Mouse (Mus musculus): Measurements from ENCODE around the gene Prpsap2. TPM values are rescaled to one million over a fixed set of nuclear protein-coding genes. Genes with fewer than 3 reads are reported as not detected.

Prpsap2 gene
- total RNA-seq, 2 experiments from 2014 or later = 4.4 to 4.5 TPM

DNA sequence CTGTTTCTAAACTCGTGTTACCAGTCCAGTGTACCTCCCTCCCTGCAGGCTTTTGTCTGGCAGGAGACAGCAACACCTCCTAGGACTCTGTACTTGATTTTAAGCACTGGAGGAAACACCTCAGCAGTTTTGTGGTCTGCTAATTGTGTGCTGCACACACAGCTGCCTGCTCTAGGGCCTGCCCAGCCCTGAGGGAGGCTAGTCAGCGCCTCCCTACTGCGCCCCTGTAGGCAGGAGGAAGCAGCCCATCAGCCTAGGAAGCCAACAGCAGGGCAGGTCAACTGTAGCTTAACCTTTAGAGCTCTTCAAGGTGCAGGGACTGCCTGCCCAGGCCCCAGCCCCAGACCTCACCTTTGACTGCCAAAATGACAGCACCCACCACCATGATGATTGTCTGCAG is 53.0 kb downstream of the Prpsap2 start:
- Histone ChIP-seq H3K27ac (no peak overlapping the region), H3K4me3 (no peak overlapping the region)
- DNase-seq = no peak
- no peak for TF ChIP-seq CTCF (IDR thresholded peaks at IDR 0.05)
- intact Hi-C loops (cut with DNase I) = no loop called here

DNA sequence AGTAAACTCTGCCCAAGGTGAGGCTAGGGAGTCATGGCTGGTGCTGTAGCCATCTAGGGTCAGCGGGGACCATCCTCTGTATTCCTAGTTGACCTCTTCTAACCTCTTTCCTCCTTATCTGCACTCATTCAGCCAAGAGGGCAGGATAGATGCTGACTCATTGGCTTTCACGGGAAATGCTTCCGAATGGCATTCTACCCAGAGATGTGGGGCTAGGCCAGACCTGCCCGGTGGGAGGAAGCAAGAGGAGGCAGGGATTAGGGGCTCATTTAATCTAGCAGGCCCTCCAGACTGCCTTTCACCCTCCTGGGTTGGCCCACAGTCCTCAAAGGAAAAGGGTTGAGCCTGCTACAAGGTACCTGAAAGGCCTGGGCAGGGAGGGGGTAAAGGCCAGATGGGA is 55.7 kb downstream of the Prpsap2 start:
- H3K27ac ChIP-seq = no peak overlapping the region
- TF ChIP-seq CTCF (IDR thresholded peaks at IDR 0.05) = no peak
- H3K4me3 ChIP-seq = no peak overlapping the region
- DNase-seq = no peak
- intact Hi-C loops (cut with DNase I) = no loop called here

GRCm38 (mm10) chr11:61705581-61705980 is 56.3 kb downstream of the Prpsap2 start:
- TF ChIP-seq CTCF (IDR thresholded peaks at IDR 0.05) = no peak
- intact Hi-C loops (cut with DNase I) = no loop called here
- no peak for DNase-seq
- no peak overlapping the region for H3K4me3 ChIP-seq
- H3K27ac ChIP-seq = no peak overlapping the region

- no peak for DNase-seq
- no peak for TF ChIP-seq CTCF (IDR thresholded peaks at IDR 0.05)
- Histone ChIP-seq H3K27ac (no peak overlapping the region), H3K4me3 (no peak overlapping the region)
- intact Hi-C loops (cut with DNase I) = no loop called here
These were observed 59.4 kb downstream of the Prpsap2 start for GRCm38 (mm10) chr11:61702494-61702893.

DNA sequence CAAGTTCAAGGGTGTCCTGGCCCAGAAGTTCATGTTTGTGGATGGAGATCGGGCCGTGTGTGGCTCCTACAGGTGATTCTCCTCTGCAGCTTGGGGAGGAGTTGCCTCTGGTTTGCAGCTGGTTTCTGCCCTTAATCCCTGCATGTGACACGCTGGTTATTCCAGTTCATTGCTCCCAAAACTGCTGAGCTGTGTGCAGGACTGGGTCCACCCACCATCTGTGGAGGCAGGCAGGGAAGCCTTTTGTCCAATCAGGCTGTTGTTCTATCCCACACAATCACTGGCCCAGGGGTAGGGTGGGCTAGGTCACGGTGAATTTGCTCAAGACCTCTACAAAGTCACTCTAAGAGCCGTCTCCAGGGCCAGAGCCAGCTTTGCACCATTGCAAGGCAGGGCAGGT is 60.2 kb downstream of the Prpsap2 start:
- Histone ChIP-seq H3K4me3 (no peak overlapping the region), H3K27ac (no peak overlapping the region)
- no peak for TF ChIP-seq CTCF (IDR thresholded peaks at IDR 0.05)
- intact Hi-C loops (cut with DNase I) = no loop called here
- DNase-seq = no peak

DNA sequence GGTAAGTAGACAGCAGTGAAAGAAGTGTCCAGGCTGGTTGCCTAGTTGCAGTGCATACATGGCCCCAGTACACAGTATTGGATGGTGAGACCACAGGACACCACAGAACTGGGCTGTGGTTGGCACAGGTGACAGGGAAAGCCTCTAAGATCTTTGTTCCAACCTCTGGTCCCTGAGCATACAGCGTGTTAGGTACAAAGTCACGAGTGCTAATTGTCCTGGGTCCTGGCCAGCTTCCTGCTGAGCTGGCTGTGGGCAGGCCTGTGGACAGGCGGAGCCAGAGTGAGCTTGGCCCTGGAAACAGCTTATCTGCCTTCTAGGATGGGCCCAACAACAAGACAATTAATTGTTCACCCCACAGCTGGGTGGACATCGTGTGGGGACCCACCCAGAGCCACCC is 62.0 kb downstream of the Prpsap2 start:
- DNase-seq = no peak
- no peak overlapping the region for H3K27ac ChIP-seq
- intact Hi-C loops (cut with DNase I) = no loop called here
- no peak for TF ChIP-seq CTCF (IDR thresholded peaks at IDR 0.05)
- H3K4me3 ChIP-seq = no peak overlapping the region

DNA sequence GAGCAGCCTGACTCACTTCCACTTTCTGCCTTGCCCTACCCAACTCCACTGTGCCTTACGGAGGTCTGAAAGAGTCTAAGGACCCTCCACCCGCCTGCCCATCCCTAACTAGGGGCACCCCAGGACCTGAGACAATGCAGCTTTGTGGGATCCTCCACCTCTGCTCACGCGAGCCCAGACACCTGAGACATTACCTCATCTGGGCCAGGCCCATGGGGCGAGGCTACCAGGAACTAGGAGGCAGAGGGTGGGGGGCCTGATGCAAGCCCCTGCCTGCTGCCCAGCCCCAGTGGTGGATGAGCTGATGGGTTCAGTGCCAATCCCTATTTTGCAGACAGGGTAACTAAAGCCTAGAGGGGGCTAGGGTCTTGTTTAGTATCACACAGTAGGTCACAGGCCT is 62.4 kb downstream of the Prpsap2 start:
- DNase-seq = no peak
- no peak for TF ChIP-seq CTCF (IDR thresholded peaks at IDR 0.05)
- intact Hi-C loops (cut with DNase I) = no loop called here
- Histone ChIP-seq H3K4me3 (no peak overlapping the region), H3K27ac (no peak overlapping the region)

DNA sequence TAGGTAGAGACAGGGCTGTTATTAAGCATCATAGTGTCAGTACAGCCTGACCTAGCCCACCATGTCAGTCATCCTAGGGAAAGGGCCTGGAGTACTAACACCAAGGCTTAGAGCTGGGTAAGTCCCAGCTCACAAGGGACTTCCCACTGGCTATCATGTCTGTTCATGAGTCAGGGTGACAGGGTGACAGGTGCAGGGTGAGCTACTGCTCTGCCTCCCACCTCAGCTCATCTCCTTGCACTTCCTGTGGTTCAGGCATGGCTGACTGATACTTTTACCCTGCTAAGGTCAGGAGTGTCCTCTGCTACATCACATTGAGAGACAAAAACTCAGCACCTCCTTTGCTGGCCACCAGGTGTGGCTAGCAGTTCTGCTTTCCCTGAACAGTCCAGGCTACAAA is 63.0 kb downstream of the Prpsap2 start:
- no peak for TF ChIP-seq CTCF (IDR thresholded peaks at IDR 0.05)
- no peak overlapping the region for H3K27ac ChIP-seq
- H3K4me3 ChIP-seq = no peak overlapping the region
- intact Hi-C loops (cut with DNase I) = no loop called here
- DNase-seq = no peak

- TF ChIP-seq CTCF (IDR thresholded peaks at IDR 0.05) = no peak
- DNase-seq = no peak
- intact Hi-C loops (cut with DNase I) = no loop called here
- Histone ChIP-seq H3K4me3 (no peak overlapping the region), H3K27ac (no peak overlapping the region)
These were observed 68.9 kb downstream of the Prpsap2 start for GRCm38 (mm10) chr11:61692996-61693395.

DNA sequence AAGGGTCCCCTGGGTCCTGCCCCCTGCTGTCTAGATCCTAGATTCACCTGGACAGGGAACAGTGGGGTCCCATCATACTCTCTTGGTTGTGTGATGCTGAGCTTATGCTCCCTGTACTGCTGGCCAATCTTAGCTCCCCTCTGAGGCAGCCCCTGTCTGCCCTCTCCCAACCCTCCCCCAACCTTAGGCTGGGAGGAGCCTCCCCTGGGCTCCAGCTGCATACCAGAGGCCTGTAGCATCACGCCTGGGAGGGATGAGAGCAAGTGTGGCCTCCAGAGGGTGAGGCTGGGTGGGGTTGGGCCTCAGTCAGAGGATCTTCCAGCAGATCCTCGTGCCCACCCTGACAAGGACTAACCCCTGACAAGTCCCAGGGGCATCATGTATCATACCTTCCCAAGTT is 74.3 kb downstream of the Prpsap2 start:
- TF ChIP-seq CTCF (IDR thresholded peaks at IDR 0.05) = no peak
- intact Hi-C loops (cut with DNase I) = no loop called here
- no peak overlapping the region for H3K27ac ChIP-seq
- H3K4me3 ChIP-seq = no peak overlapping the region
- DNase-seq = no peak

GRCm38 (mm10) chr11:61686906-61687453 is 74.9 kb downstream of the Prpsap2 start:
- DNase-seq = no peak
- no peak for TF ChIP-seq CTCF (IDR thresholded peaks at IDR 0.05)
- Histone ChIP-seq H3K27ac (no peak overlapping the region), H3K4me3 (no peak overlapping the region)
- intact Hi-C loops (cut with DNase I) = no loop called here

GRCm38 (mm10) chr11:61686141-61686540 is 75.7 kb downstream of the Prpsap2 start:
- DNase-seq = no peak
- H3K27ac ChIP-seq = no peak overlapping the region
- TF ChIP-seq CTCF (IDR thresholded peaks at IDR 0.05) = no peak
- no peak overlapping the region for H3K4me3 ChIP-seq
- intact Hi-C loops (cut with DNase I) = no loop called here

GRCm38 (mm10) chr11:61685119-61685725 is 76.7 kb downstream of the Prpsap2 start:
- TF ChIP-seq CTCF (IDR thresholded peaks at IDR 0.05) = no peak
- no peak overlapping the region for H3K4me3 ChIP-seq
- H3K27ac ChIP-seq = no peak overlapping the region
- DNase-seq = no peak
- intact Hi-C loops (cut with DNase I) = no loop called here

Measured in gastrocnemius, adult 2 months (tissue).